Mouse (Mus musculus): Measurements from ENCODE around the gene Urod.

DNA sequence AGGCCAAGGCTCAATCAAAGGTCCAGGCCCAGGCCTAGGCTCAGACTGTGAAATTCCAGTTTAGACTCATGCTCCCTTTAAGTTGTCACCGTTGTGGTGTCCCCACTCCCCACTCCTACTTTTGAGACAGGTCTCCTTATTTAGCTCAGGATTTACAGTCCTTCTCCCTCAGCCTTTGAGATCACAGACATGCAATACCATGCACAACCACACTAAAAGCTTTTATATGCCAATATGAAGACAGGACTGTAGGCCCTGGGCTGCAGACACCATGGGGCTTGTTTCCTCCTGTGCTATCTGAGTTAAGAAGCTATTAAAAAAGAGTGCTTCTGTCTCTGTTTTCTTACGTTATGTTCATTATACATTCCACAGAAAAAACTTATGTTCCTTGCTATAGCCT lies 23.5 kb upstream of the Urod start:
- TF ChIP-seq CTCF (conservative IDR thresholded peaks at IDR 0.05; ENCODE audit: insufficient read depth, insufficient read length, low read depth, low read length) (no peak), POLR2A (IDR thresholded peaks at IDR 0.05; ENCODE audit: low read depth, low read length) (no peak)

Data from kidney, adult 2 months (tissue).